Mouse (Mus musculus) kidney, adult 2 months (tissue): ENCODE results near the gene Ppp3ca. TPM values are rescaled to one million over a fixed set of nuclear protein-coding genes. Genes with fewer than 3 reads are reported as not detected.
A peak's percentile ranks its signal among the peaks of the same experiment; 100 is the strongest.

Experiments
- DNase-seq: peaks from one replicate; pipeline ENCODE4 v3.0.0; 2021
- H3K27ac ChIP-seq: fragments of 200-500 bp; 2 replicates; pipeline ENCODE4 v1.5.1; 2012; ENCODE audit warnings: low read depth, low read length, control low read depth, inconsistent platforms; ENCODE audit not compliant: insufficient read depth
- H3K27me3 ChIP-seq: fragments of 200-500 bp; replicated peaks from 2 replicates; pipeline ENCODE4 v1.6.1; 2012; ENCODE audit warnings: mild to moderate bottlenecking, moderate library complexity, low read length, inconsistent platforms; ENCODE audit not compliant: control insufficient read depth, insufficient read depth
- H3K36me3 ChIP-seq: fragments of 200-500 bp; 2 replicates; pipeline ENCODE4 v1.6.1; 2012; ENCODE audit warnings: mild to moderate bottlenecking, moderate library complexity, low read length, inconsistent platforms; ENCODE audit not compliant: control insufficient read depth, insufficient read depth
- H3K4me1 ChIP-seq: fragments of 200-500 bp; 2 replicates; pipeline ENCODE4 v1.6.1; 2011; ENCODE audit warnings: low read length; ENCODE audit not compliant: control insufficient read depth, insufficient read depth
- H3K4me3 ChIP-seq: fragments of 200-500 bp; 2 replicates; pipeline ENCODE4 v1.5.1; 2011; ENCODE audit warnings: mild to moderate bottlenecking, low read depth, low read length, control low read depth; ENCODE audit not compliant: insufficient read depth
- CTCF ChIP-seq: fragments of 200-500 bp; conservative IDR thresholded peaks from 2 replicates; pipeline ENCODE4 v1.5.1; 2011; ENCODE audit warnings: low read depth, mild to moderate bottlenecking, control low read depth, low read length, moderate library complexity, mixed read lengths; ENCODE audit not compliant: insufficient read depth, insufficient read length
- POLR2A ChIP-seq: fragments of 200-500 bp; IDR thresholded peaks from one replicate; pipeline ENCODE4 v1.6.1; 2011; ENCODE audit warnings: low read depth, low read length, control low read depth
- WGBS: fragments of 180-500 bp; shearing (Covaris S2); methylation state at CpG from one replicate; pipeline ENCODE4 v1.1.7; 2018; 5-methylcytosine and 5-hydroxymethylcytosine counted together
- polyA plus RNA-seq: library from polyadenylated mRNA; depleted of rRNA; stranded (reverse); fragments of >200 nt; gene quantifications from 2 replicates; pipeline ENCODE4 v1.2.3, GENCODE M21; 2012

The Ppp3ca gene
- polyA plus RNA-seq, 1 experiment = 14.0 TPM

- Histone ChIP-seq H3K27ac (no peak overlapping the region), H3K36me3 (no peaks in the 10 kb centered on the region), H3K4me3 (no peak overlapping the region), H3K27me3 (no peaks in the 10 kb centered on the region), H3K4me1 (peaks cover 9% of the 10 kb centered on the region)
- WGBS = 98% methylated on average over 4 of the region's 4 CpGs
- no peak for DNase-seq
- TF ChIP-seq POLR2A = no peak
- TF ChIP-seq CTCF = no peak
Measured at GRCm38 (mm10) chr3:136714307-136715039, 44.5 kb downstream of the Ppp3ca start.

DNA sequence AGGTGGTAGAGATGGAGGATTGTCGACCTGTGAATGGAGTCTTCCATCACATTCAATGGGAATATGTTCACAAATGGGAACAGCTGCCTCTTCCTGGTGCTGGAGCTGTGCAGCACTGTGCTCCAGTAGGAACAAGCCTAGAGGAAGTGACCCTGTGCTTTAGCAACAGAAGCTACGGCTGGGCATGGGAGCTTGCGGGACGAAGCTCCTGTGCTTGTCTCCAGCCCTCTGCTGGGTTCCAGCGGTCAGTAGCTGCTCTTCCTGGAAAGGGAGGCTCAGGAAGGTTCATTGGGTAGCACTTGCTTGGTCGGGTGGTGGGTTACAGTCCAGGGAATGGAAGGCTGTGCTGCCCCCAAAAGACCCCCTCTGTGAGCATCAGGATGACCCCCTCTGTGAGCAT, 46.3 kb downstream of the Ppp3ca start:
- no peak overlapping the region for H3K27ac ChIP-seq
- H3K4me1 ChIP-seq = peaks cover 6% of the 10 kb centered on the region; the same call in 1 of the 2 replicates
- no peak overlapping the region for H3K4me3 ChIP-seq
- TF ChIP-seq CTCF (no peak), POLR2A (no peak)
- no peaks in the 10 kb centered on the region for H3K27me3 ChIP-seq
- no peaks in the 10 kb centered on the region for H3K36me3 ChIP-seq
- no peak for DNase-seq
- WGBS = 77% methylated on average over 6 of the region's 6 CpGs

DNA sequence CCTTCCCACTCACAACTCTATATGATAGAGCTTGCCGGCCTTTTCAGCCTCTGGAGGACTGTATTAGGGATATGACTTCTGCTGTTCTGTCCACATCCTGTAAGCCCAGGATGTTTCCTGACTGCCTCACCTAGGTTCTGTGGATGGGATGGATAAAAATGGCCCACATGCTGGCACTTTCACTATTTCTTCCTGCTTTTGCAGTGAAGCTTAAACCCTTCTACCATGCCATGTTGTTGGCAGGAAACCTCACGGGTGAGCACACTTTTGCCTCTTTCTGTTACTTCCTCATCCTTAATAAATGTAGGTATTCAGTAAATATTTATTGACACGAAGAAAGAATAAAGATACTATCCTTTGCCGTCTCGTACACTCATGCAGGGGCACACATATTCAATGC, 48.5 kb downstream of the Ppp3ca start:
- Histone ChIP-seq H3K27ac (no peak overlapping the region), H3K4me3 (no peak overlapping the region), H3K36me3 (no peaks in the 10 kb centered on the region), H3K27me3 (no peaks in the 10 kb centered on the region), H3K4me1 (peaks cover 11% of the 10 kb centered on the region)
- DNase-seq = no peak
- 88% methylated on average over 5 of the region's 5 CpGs for WGBS
- TF ChIP-seq POLR2A (no peak), CTCF (no peak)

DNA sequence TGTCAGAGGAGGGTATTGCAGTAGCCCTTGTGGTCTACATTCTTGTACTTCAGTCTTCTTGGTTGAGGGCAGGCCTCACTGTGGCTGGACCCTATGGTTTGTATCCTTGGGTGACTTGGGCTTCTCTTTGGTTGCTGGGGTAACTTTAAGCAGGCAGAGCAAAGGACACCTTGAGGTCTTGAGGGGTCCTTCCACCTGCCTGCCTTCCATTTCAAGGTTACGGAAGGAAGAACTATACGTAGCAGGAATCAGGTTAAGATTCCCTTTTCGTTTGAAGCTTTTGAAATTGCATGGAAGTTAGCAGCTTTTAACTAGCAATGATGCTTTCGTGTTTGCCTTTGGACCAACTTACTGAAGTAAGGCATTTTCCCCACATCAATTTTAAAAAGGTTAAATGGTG, 51.3 kb downstream of the Ppp3ca start:
- Histone ChIP-seq H3K27me3 (no peaks in the 10 kb centered on the region), H3K4me3 (no peak overlapping the region), H3K36me3 (no peaks in the 10 kb centered on the region), H3K4me1 (peaks cover 9% of the 10 kb centered on the region), H3K27ac (no peak overlapping the region)
- DNase-seq = no peak
- TF ChIP-seq POLR2A = no peak
- TF ChIP-seq CTCF = no peak
- WGBS = 74% methylated on average over 4 of the region's 4 CpGs

DNA sequence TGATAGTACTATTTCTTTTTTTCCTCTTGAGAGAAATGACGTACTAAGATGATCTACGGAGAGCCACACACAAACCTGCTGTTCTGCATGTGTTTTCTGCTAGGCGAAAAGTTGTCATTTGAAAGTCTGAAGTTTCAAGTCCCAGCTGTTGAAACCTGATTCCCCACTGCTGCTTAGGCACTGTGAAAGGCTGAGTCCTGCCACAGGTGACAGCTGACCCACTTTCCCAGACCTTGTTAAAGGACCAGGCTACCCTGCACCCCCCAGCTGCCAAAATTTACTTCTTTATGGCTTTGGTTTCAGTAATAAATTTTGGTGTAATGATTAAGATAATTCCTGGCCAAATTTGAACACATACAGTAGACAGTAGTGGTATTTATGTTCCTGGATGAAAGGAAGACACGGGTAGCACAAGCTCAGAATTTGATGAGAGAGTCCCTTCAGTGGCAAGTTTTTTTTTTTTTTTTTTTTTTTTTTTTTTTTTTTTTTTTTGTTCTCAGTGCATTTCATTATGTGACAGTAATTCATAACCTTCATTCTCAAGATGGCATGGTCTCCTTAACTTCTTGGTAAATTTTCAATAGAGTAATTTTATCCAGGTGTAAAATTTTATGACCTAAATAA, 52.0 kb downstream of the Ppp3ca start:
- Histone ChIP-seq H3K4me1 (peaks cover 9% of the 10 kb centered on the region; the same call in 1 of the 2 replicates), H3K4me3 (no peak overlapping the region), H3K27me3 (no peaks in the 10 kb centered on the region), H3K36me3 (no peaks in the 10 kb centered on the region), H3K27ac (no peak overlapping the region)
- TF ChIP-seq POLR2A (no peak), CTCF (no peak)
- 61% methylated on average over 4 of the region's 4 CpGs for WGBS
- no peak for DNase-seq

DNA sequence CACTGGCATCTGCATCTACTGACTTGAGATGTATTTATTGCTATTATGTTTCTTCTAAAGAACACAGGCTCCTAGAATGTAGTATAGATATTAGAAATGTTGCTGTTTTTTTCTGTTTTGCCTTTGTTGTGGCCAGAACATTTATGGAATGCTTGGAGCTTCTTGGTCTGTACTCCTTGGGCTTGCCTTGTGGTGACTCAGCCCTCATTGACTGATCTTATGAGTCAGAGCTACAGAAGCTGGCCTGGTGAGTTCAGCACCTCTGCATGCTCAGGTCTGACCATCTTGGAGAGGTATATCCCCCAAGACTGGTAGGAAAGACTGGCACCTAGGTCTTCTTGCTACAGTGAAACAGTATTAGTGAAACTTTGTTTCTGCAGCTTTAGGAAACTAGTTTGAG, 52.6 kb downstream of the Ppp3ca start:
- Histone ChIP-seq H3K4me3 (no peak overlapping the region), H3K36me3 (no peaks in the 10 kb centered on the region), H3K4me1 (peaks cover 9% of the 10 kb centered on the region; the same call in 1 of the 2 replicates), H3K27me3 (no peaks in the 10 kb centered on the region), H3K27ac (no peak overlapping the region)
- DNase-seq = no peak
- no peak for TF ChIP-seq CTCF
- TF ChIP-seq POLR2A = no peak

- Histone ChIP-seq H3K36me3 (no peaks in the 10 kb centered on the region), H3K27me3 (no peaks in the 10 kb centered on the region), H3K4me3 (peak overlapping the region; percentile 26; the same call in 1 of the 2 replicates), H3K4me1 (peaks cover 7% of the 10 kb centered on the region; the same call in 1 of the 2 replicates), H3K27ac (peak overlapping the region; percentile 12; the same call in 1 of the 2 replicates)
- peak; percentile 66 for DNase-seq
- WGBS = 45% methylated on average over 7 of the region's 7 CpGs
- TF ChIP-seq CTCF = no peak
- no peak for TF ChIP-seq POLR2A
Measured at GRCm38 (mm10) chr3:136725311-136726156, 55.6 kb downstream of the Ppp3ca start.
